Mouse (Mus musculus): ENCODE data around the gene Wwox.

The Wwox gene

DNA sequence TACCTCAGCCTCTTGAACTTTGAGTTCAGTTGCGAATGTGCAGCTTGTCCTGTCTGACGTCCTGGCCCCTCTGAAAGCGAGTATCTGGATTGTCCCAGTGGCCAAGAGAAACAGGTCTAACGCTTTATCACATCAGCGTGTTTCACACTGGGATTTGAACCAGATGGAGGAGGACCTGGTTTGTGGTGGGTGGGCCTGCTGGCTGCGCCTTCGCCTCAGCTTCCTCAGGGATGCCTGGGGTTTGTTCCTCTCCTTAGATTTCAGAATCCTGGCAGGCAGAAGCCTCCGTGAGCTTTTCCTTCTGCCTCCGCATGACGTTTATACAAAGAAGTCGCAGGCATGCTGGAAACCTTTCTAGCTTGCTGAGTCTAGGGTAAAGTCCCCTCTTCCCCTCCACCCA, 827.7 kb downstream of the Wwox start:
- no peak for DNase-seq

- peak; percentile 40 for DNase-seq
These were observed 830.1 kb downstream of the Wwox start for GRCm38 (mm10) chr8:115269601-115270000.

GRCm38 (mm10) chr8:115273976-115274375, 834.5 kb downstream of the Wwox start:
- no peak for DNase-seq

DNA sequence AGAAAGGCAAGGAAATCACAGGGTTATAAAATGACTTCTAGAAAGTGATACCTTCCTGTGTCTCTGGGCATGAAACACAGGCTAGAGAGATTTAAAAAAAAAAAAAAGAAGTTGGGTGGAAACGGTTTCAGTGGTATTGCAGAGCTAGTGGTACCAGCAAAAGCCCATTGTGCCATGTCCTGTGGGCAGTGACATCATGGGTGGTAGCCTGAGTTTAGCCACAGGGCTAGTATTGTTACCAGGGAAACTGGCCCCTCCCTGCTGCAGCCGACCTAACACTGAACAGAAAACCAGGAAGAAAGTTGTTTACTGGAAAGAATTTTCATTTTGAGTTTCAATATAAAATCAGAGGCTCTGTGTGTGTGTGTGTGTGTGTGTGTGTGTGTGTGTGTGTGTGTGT, 836.8 kb downstream of the Wwox start:
- DNase-seq = no peak

DNA sequence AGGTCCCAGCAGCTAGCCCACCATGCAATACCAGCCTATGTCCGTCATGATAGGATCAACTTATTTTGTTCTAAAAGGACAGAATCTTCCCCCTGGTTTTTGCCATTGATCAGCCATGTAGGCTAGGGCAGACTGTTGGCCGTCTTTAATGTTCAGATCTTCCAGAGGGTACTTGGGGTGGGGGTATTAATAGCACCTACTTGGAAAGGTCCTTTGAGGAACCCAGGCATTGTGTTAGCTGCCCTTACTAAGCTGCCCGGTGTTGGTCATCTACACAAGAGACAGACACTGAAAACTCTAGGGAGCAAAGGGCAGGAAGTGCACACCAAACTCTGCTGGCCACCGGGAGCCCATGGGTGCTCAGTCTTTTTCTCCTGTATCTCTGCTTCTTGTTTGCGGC, 838.8 kb downstream of the Wwox start:
- no peak for DNase-seq

- no peak for DNase-seq
These were observed 850.8 kb downstream of the Wwox start for GRCm38 (mm10) chr8:115290224-115290623.

DNA sequence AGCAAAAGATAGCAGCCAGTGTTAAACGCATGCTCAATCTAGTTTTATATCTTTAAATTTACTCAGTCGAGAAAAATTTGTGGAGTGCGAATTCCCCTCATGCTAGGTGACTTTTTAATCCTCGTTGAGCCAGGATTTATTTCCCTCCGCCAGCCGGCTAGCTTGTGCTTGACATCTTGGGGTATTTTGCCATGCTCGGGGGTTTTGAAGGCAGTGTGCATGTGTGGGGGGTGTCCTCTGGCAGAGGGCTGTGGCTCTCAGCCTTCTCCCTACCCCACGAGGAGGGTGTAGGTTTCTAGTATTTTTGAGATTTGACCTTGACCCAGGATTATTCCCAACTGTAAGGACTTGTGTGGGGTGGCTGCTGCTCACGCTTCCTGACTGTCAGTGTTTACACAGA, 857.3 kb downstream of the Wwox start:
- no peak for DNase-seq

DNA sequence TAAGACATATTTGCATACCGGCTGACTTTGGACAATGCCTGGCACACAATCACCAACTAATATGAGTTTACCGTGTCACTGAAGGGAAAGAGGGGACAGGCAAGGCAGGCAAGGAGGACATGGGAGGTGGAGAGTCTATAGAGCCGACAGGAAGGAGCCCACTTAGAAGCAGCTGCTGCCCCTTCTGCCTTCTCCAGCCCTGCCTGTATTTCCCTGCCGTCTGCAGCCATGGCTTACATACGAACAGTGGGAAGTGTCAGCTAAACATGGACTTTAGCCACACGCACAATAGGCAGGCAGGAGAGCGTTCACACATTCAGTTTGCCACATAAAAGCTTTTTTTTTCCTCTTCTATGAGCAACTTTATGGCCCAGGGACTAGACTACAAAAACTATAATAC, 863.0 kb downstream of the Wwox start:
- DNase-seq = no peak

- DNase-seq = no peak
These were observed 868.0 kb downstream of the Wwox start for GRCm38 (mm10) chr8:115307412-115307811.

DNA sequence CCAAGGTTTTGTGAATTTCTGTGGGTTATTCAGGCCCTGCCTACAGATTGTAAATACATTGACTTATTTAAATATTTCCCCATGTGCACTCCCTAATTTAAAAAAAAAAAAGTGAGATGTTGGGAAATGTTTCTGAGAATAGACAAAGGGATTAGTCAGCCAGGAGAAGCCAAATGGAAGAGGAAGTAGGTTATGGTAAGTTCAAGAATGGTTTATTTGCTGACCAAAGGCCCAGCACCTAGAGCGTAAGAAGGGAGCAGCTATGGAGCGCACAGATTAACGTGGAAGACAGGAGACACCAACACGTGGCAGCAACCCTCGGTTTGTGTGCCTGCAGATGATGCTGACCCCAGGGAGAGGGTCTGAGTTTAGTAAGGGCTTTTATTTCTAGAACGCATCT, 871.5 kb downstream of the Wwox start:
- no peak for DNase-seq

- DNase-seq = no peak
These were observed 872.9 kb downstream of the Wwox start for GRCm38 (mm10) chr8:115312371-115312770.

DNA sequence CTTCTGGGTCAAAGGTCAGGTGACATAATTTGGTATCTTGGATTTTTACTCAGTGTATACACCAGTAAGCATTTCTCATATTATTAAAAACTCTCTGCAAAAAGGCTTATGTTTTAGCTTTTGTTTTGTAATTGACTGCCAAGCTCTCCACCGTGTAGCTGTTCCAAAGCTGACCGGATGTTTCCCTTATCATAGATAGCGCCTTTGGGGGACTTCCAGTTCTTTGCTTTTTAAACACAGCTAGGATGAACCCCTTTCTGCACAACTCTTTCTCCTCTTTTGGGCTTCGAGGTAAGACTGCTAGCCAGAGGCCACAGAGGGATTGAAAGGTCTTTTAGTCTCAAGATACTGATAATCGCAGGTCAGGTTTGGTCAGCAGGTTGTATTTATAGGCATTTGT, 883.0 kb downstream of the Wwox start:
- no peak for DNase-seq

DNA sequence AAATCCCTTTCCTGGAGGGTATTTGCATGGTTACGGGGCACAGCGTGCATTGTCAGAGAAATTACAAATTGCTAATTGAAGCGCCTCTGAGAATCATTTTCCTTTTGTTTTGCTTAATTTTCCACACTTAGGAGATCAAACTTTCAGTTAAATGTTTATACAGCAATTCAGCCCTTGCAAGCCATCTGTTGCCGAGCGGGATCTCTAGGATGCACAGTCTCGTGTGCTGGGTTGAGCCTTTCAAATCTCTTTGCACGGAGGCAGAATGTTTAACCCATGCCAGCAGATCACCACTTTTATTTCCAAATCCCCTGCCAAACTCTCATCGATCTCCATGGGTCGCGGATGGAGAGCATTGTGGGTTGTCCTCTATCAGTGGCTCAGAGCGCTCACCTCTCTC, 891.2 kb downstream of the Wwox start:
- no peak for DNase-seq

DNA sequence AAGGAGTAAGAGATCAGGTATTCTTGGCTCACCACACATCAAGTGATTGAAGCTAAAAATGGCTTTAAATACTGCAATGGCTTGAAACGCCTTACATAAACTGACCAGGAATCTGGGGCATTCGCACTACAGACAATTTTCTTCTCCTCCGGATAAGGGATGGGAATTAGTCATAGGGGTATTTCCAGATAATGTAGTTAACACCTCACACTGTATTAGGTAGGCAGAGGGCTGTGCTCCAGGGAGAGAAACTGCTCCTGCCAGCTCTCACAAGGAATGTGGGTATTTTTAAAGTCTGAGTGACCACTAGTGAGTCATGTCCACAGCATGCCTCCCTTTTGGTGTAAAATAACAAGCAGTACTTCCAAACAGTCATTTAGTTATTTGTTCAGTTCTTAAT, 894.5 kb downstream of the Wwox start:
- DNase-seq = no peak

DNA sequence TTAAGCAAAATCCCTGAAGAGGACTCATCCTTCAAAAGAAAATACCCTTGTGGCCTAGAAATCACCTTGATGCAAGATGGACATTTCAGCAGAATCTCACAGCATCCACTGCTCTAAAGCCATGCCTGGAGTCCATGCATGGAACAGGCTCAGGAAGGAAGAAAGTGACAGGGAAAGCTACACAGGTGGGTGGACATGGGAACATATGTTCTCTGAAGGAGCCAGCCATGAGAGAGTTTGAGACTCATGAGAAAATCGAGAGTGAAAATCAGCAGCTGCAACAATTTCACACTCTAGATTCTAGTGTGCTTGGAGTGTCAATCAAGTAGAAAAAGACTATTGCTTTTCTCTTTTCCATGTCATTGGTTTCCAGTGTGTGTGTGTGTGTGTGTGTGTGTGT, 896.9 kb downstream of the Wwox start:
- no peak for DNase-seq

- no peak for DNase-seq
These were observed 909.2 kb downstream of the Wwox start for GRCm38 (mm10) chr8:115348704-115349103.

DNA sequence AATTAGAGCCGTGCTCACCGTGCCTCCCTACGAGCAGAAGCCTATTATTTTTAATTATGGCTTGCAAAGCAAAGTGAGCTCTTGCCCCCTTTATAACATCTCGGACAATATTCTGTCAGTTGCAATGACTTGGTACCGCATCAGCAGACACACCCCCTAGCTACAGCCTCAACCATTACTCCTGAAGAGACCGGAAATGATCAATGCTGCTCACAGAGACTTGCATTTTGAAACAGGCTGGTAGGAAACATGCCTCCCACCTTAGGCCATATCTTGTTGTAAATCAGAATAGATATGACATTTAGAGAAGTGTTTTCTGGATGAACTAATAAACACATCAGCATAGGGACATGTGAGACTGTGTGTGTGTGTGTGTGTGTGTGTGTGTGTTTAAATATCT, 911.3 kb downstream of the Wwox start:
- no peak for DNase-seq

DNA sequence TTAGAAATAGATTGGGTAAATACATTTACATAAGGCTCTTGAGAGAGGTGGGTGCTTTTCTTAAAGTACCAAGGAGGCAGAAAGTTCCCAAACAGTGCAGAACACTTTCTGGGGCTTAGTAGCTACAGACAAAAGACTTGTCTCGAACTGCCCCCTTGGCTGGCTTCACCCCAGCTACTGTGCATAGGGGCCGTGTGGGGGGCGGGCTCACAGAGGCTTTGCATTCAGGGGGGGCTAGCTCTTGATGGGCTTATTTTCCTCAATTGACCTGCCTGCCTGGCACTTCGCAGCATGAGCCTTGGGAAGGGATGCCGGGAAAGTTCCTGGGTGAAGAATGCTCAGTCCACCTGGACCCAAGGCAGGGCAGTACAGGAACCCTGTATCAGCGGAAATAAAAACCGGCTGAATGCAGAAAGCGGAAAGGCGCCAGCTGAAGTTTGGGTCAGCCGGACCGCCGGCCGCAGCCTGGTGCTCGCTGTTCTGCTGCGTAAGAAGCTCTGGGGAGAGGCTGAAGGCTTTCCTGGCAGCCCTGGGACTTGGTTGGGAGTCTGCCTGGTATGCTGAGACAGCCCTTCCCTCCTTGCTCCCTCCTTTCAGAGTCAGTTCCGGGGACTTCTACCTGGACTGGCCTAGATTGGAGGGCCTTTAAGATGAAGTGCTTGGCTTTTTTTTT, 918.3 kb downstream of the Wwox start:
- DNase-seq = peak; percentile 20

DNA sequence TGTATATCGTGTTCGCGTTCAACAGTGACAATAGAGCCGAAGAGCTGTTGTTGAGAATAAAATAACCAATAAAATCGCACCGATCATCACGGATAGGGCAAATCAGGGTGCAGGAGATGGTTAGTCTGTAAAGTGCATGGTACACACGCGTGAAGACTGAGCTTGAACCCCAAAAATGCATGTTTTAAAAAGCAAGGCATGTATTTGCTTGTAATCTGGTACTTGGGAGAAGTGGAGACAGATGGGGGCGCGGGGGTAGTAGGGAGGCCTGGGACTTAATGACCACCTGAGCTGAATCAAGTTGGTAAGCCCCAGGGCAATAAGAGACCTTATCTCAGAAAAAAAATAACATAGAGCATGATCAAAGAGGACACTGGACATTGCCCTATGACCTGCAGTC, 919.0 kb downstream of the Wwox start:
- no peak for DNase-seq

- DNase-seq = peak; percentile 54
These were observed 920.2 kb downstream of the Wwox start for GRCm38 (mm10) chr8:115359701-115360100.

GRCm38 (mm10) chr8:115362518-115362917, 923.1 kb downstream of the Wwox start:
- DNase-seq = peak; percentile 48

DNA sequence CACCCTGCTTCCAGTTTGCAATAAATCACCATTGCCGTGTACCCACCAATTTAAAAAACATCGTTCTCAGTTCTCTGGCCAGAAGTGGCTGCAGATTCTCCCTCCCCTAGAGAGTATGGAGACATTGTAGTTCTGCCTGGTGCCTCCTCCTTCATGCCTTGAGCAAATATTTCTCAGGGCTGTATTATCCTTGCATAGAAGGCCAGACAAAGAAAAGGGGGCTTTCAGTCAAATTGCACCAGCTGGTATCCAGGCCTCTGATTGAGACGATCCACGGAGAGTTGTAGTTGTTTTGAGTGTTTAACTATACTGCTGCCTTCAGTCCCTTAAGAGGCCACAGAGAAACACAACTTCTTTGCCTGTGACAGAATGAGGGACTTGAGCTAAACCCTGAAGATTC, 935.5 kb downstream of the Wwox start:
- no peak for DNase-seq

GRCm38 (mm10) chr8:115375361-115376047, 936.0 kb downstream of the Wwox start:
- no peak for DNase-seq

DNA sequence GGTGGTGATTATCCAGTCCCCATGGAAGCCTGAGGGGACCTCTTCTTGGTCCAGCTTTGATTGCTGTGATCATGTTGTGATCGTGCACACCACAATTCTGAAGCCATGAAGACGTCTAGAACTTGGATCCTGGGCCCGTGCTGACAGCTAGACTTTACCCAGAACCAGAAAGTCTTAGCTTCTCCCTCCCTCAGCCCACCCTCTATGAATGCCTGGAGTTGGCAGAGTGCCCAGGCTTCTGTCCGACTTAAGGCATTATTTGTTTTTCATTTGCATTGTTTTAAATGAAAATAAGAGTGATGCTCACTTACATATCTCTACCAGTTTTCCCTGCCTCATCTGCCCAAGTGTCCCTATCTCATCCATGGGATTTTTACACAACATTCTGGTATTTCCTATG, 937.9 kb downstream of the Wwox start:
- no peak for DNase-seq

GRCm38 (mm10) chr8:115380017-115380416, 940.6 kb downstream of the Wwox start:
- no peak for DNase-seq
